Mouse (Mus musculus): Measurements from ENCODE around the gene 1700010I14Rik. TPM values are rescaled to one million over a fixed set of nuclear protein-coding genes. Genes with fewer than 3 reads are reported as not detected.
A peak's percentile ranks its signal among the peaks of the same experiment; 100 is the strongest.

Gene 1700010I14Rik
- polyA plus RNA-seq, 1 experiment from 2014 or later, result 2.7 TPM

GRCm38 (mm10) chr17:9032362-9033044 is 44.4 kb downstream of the 1700010I14Rik start:
- no peak for ATAC-seq (ENCODE audit: low FRiP score)

GRCm38 (mm10) chr17:9033511-9033910 is 45.4 kb downstream of the 1700010I14Rik start:
- Histone ChIP-seq H3K9ac (ENCODE audit: low read depth, low read length) (no peak overlapping the region), H3K4me1 (replicated peaks; ENCODE audit: control insufficient read depth, insufficient read depth, low read length) (no peaks in the 10 kb centered on the region; the same call in 1 of the 2 replicates), H3K9me3 (ENCODE audit: control insufficient read depth, low read length) (no peaks in the 10 kb centered on the region), H3K27me3 (ENCODE audit: control insufficient read depth, insufficient read depth, low read length) (no peaks in the 10 kb centered on the region), H3K27ac (ENCODE audit: low read depth, low read length) (no peak overlapping the region), H3K4me3 (ENCODE audit: low read depth, low read length) (no peak overlapping the region), H3K36me3 (ENCODE audit: control insufficient read depth, insufficient read depth, low read length) (no peaks in the 10 kb centered on the region), H3K4me2 (replicated peaks; ENCODE audit: low read depth, low read length) (no peak overlapping the region)
- DNase-seq (ENCODE audit: low spot score) (no peak), ATAC-seq (ENCODE audit: low FRiP score) (no peak)
- WGBS, result 79% methylated on average over 5 of the region's 5 CpGs

More at GRCm38 (mm10) chr17:9032362-9033044, 44.4 kb downstream of the 1700010I14Rik start:
- Histone ChIP-seq H3K4me3 (ENCODE audit: low read depth, low read length) (no peak overlapping the region), H3K4me1 (replicated peaks; ENCODE audit: control insufficient read depth, insufficient read depth, low read length) (no peaks in the 10 kb centered on the region; the same call in 1 of the 2 replicates), H3K27me3 (ENCODE audit: control insufficient read depth, insufficient read depth, low read length) (no peaks in the 10 kb centered on the region), H3K4me2 (replicated peaks; ENCODE audit: low read depth, low read length) (no peak overlapping the region), H3K27ac (ENCODE audit: low read depth, low read length) (no peak overlapping the region), H3K9ac (ENCODE audit: low read depth, low read length) (no peak overlapping the region), H3K36me3 (ENCODE audit: control insufficient read depth, insufficient read depth, low read length) (no peaks in the 10 kb centered on the region), H3K9me3 (ENCODE audit: control insufficient read depth, low read length) (no peaks in the 10 kb centered on the region)
- no peak for DNase-seq (ENCODE audit: low spot score)
- WGBS, result 75% methylated on average over 6 of the region's 6 CpGs

GRCm38 (mm10) chr17:9035561-9036348 is 47.6 kb downstream of the 1700010I14Rik start:
- H3K27ac ChIP-seq (ENCODE audit: low read depth, low read length), result no peak overlapping the region
- H3K9ac ChIP-seq (ENCODE audit: low read depth, low read length), result no peak overlapping the region
- no peaks in the 10 kb centered on the region; the same call in 1 of the 2 replicates for H3K4me1 ChIP-seq (replicated peaks; ENCODE audit: control insufficient read depth, insufficient read depth, low read length)
- H3K27me3 ChIP-seq (ENCODE audit: control insufficient read depth, insufficient read depth, low read length), result no peaks in the 10 kb centered on the region
- H3K36me3 ChIP-seq (ENCODE audit: control insufficient read depth, insufficient read depth, low read length), result no peaks in the 10 kb centered on the region
- no peaks in the 10 kb centered on the region for H3K9me3 ChIP-seq (ENCODE audit: control insufficient read depth, low read length)
- WGBS, result 73% methylated on average over 8 of the region's 8 CpGs
- DNase-seq (ENCODE audit: low spot score) (no peak), ATAC-seq (ENCODE audit: low FRiP score) (no peak)
- H3K4me2 ChIP-seq (replicated peaks; ENCODE audit: low read depth, low read length), result no peak overlapping the region
- H3K4me3 ChIP-seq (ENCODE audit: low read depth, low read length), result no peak overlapping the region

- Histone ChIP-seq H3K4me2 (replicated peaks; ENCODE audit: low read depth, low read length) (no peak overlapping the region), H3K4me3 (ENCODE audit: low read depth, low read length) (no peak overlapping the region), H3K9me3 (ENCODE audit: control insufficient read depth, low read length) (no peaks in the 10 kb centered on the region), H3K9ac (ENCODE audit: low read depth, low read length) (no peak overlapping the region), H3K27ac (ENCODE audit: low read depth, low read length) (no peak overlapping the region), H3K36me3 (ENCODE audit: control insufficient read depth, insufficient read depth, low read length) (no peaks in the 10 kb centered on the region), H3K27me3 (ENCODE audit: control insufficient read depth, insufficient read depth, low read length) (no peaks in the 10 kb centered on the region), H3K4me1 (replicated peaks; ENCODE audit: control insufficient read depth, insufficient read depth, low read length) (no peaks in the 10 kb centered on the region)
- WGBS, result 45% methylated on average over 2 of the region's 2 CpGs
- peak; percentile 64 for DNase-seq (ENCODE audit: low spot score)
- no peak for ATAC-seq (ENCODE audit: low FRiP score)
Observed at GRCm38 (mm10) chr17:9042723-9043122, 54.6 kb downstream of the 1700010I14Rik start.

GRCm38 (mm10) chr17:9052441-9052980 is 64.4 kb downstream of the 1700010I14Rik start:
- WGBS, result 80% methylated on average over 13 of the region's 13 CpGs
- ATAC-seq (ENCODE audit: low FRiP score) (no peak), DNase-seq (ENCODE audit: low spot score) (no peak)
- Histone ChIP-seq H3K27me3 (ENCODE audit: control insufficient read depth, insufficient read depth, low read length) (no peaks in the 10 kb centered on the region), H3K4me3 (ENCODE audit: low read depth, low read length) (no peak overlapping the region), H3K4me1 (replicated peaks; ENCODE audit: control insufficient read depth, insufficient read depth, low read length) (no peaks in the 10 kb centered on the region), H3K9ac (ENCODE audit: low read depth, low read length) (no peak overlapping the region), H3K27ac (ENCODE audit: low read depth, low read length) (no peak overlapping the region), H3K36me3 (ENCODE audit: control insufficient read depth, insufficient read depth, low read length) (no peaks in the 10 kb centered on the region), H3K4me2 (replicated peaks; ENCODE audit: low read depth, low read length) (no peak overlapping the region), H3K9me3 (ENCODE audit: control insufficient read depth, low read length) (no peaks in the 10 kb centered on the region)

GRCm38 (mm10) chr17:9059360-9059932 is 71.3 kb downstream of the 1700010I14Rik start:
- Histone ChIP-seq H3K4me3 (ENCODE audit: low read depth, low read length) (no peak overlapping the region), H3K9ac (ENCODE audit: low read depth, low read length) (no peak overlapping the region), H3K4me2 (replicated peaks; ENCODE audit: low read depth, low read length) (no peak overlapping the region), H3K4me1 (replicated peaks; ENCODE audit: control insufficient read depth, insufficient read depth, low read length) (no peaks in the 10 kb centered on the region), H3K27ac (ENCODE audit: low read depth, low read length) (no peak overlapping the region), H3K27me3 (ENCODE audit: control insufficient read depth, insufficient read depth, low read length) (no peaks in the 10 kb centered on the region), H3K9me3 (ENCODE audit: control insufficient read depth, low read length) (no peaks in the 10 kb centered on the region), H3K36me3 (ENCODE audit: control insufficient read depth, insufficient read depth, low read length) (no peaks in the 10 kb centered on the region)
- ATAC-seq (ENCODE audit: low FRiP score), result no peak
- no peak for DNase-seq (ENCODE audit: low spot score)
- 86% methylated on average over 8 of the region's 8 CpGs for WGBS

All from hindbrain, embryonic 11.5 days (tissue).